Mouse (Mus musculus) heart, embryonic 14.5 days (tissue): ENCODE results near the gene Gm48551. TPM values are rescaled to one million over a fixed set of nuclear protein-coding genes. Genes with fewer than 3 reads are reported as not detected.
A peak's percentile ranks its signal among the peaks of the same experiment; 100 is the strongest.

Source experiments
- ATAC-seq: fragments of 200-750 bp; cut with Nextera tagmentation; 2 replicates; pipeline ENCODE4 v1.8.0; 2017; ENCODE audit warnings: low read depth, moderate TSS enrichment; ENCODE audit not compliant: insufficient number of reproducible peaks, insufficient read depth, low FRiP score
- H3K27ac ChIP-seq, 2 experiments: fragments of 200-500 bp in 1 of 2; fragments of 300-500 bp in 1 of 2; sonication (generic) in 1 of 2; replicated peaks in 1 of 2; 2 replicates each; pipeline ENCODE4 v1.5.1; 2012 to 2014; ENCODE audit warnings: low read depth in 2 of 2, low read length in 2 of 2, control low read depth in 1 of 2, mild to moderate bottlenecking in 1 of 2, mixed read lengths in 1 of 2; ENCODE audit not compliant: control insufficient read depth in 1 of 2, insufficient read depth in 1 of 2
- H3K27me3 ChIP-seq: fragments of 300-500 bp; sonication (generic); 2 replicates; pipeline ENCODE4 v1.6.1; 2014; ENCODE audit warnings: mild to moderate bottlenecking, low read length, control low read depth; ENCODE audit not compliant: control insufficient read depth, insufficient read depth
- H3K36me3 ChIP-seq: fragments of 300-500 bp; sonication (generic); 2 replicates; pipeline ENCODE4 v1.6.1; 2014; ENCODE audit warnings: mild to moderate bottlenecking, control low read depth, low read length, mixed read lengths; ENCODE audit not compliant: control insufficient read depth, insufficient read depth
- H3K4me1 ChIP-seq, 2 experiments: fragments of 200-500 bp in 1 of 2; fragments of 300-500 bp in 1 of 2; sonication (generic) in 1 of 2; 2 replicates each; pipeline ENCODE4 v1.6.1; 2012 to 2014; ENCODE audit warnings: low read length in 2 of 2, control low read depth in 1 of 2, mixed read lengths in 1 of 2; ENCODE audit not compliant: control insufficient read depth in 2 of 2, insufficient read depth in 2 of 2
- H3K4me2 ChIP-seq: fragments of 300-500 bp; sonication (generic); 2 replicates; pipeline ENCODE4 v1.6.1; 2014; ENCODE audit warnings: mild to moderate bottlenecking, low read length
- H3K4me3 ChIP-seq, 2 experiments: fragments of 200-500 bp in 1 of 2; fragments of 300-500 bp in 1 of 2; sonication (generic) in 1 of 2; 2 replicates each; pipeline ENCODE4 v1.5.1; 2012 to 2014; ENCODE audit warnings: low read length in 2 of 2, mild to moderate bottlenecking in 2 of 2, control low read depth in 1 of 2, low read depth in 1 of 2, moderate library complexity in 1 of 2; ENCODE audit not compliant: control insufficient read depth in 1 of 2, insufficient read depth in 1 of 2
- H3K9ac ChIP-seq: fragments of 300-500 bp; sonication (generic); 2 replicates; pipeline ENCODE4 v1.6.1; 2014; ENCODE audit warnings: mild to moderate bottlenecking, low read length
- H3K9me3 ChIP-seq: fragments of 300-500 bp; sonication (generic); 2 replicates; pipeline ENCODE4 v1.6.1; 2016; ENCODE audit warnings: low read length, control low read depth; ENCODE audit not compliant: control insufficient read depth
- WGBS: fragments of 180-500 bp; shearing (Covaris S2); extraction: QIAGEN DNeasy Blood & Tissue Kit; methylation state at CpG from one replicate; pipeline ENCODE4 v1.1.7; 2014; 5-methylcytosine and 5-hydroxymethylcytosine counted together
- polyA plus RNA-seq: library from polyadenylated mRNA; unstranded; fragments of >200 nt; fragmentation: Nextera tagmentation; extraction: Ambion mirVana; gene quantifications from 2 replicates; pipeline ENCODE4 v1.2.1, GENCODE M21; 2014

Gene Gm48551
- polyA plus RNA-seq, 1 experiment from 2014 or later = 1.7 TPM

- H3K4me3 ChIP-seq = 0 out of 4 replicates have a peak overlapping the region, but pooled peaks of 1 of the 2 experiments have one; percentile 16
Observed at GRCm38 (mm10) chr10:81432169-81432867, 48.1 kb downstream of the Gm48551 start.

DNA sequence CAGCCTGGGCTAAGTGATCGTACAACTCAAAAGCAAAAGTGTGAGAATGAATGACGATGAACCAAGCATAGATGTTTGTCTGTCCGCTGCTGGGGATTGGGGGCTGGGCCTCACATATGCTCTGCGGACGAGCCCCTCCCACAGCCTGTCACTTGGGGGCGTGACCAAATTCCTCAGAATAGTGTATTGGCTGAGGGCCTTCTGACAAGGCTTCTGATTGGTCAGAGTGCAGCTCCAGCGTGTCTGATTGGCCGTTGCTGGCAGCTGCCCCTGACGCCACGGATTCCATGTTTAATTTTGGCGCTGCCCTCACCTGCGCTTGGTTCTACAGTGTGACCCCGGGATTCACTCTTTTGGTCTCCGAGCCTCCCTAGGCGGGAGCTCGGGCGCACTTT lies 48.6 kb downstream of the Gm48551 start:
- no peaks in the 10 kb centered on the region for H3K9me3 ChIP-seq
- H3K4me2 ChIP-seq = peak overlapping the region; percentile 61
- H3K27ac ChIP-seq = 0 out of 4 replicates have a peak overlapping the region, but pooled peaks of 1 of the 2 experiments have one; percentile 19
- ATAC-seq = peak; percentile 66
- no peaks in the 10 kb centered on the region for H3K36me3 ChIP-seq
- H3K27me3 ChIP-seq = no peaks in the 10 kb centered on the region
- peaks cover 20 to 44% of the 10 kb centered on the region in 2 experiments for H3K4me1 ChIP-seq
- H3K4me3 ChIP-seq = peak overlapping the region in 1 of 2 experiments; percentile 16; a peak in 1 of 4 replicates
- peak overlapping the region; percentile 62; the same call in 1 of the 2 replicates for H3K9ac ChIP-seq
- 5% methylated on average over 17 of the region's 17 CpGs for WGBS

More at GRCm38 (mm10) chr10:81432169-81432867, 48.1 kb downstream of the Gm48551 start:
- Histone ChIP-seq H3K27ac (0 out of 4 replicates have a peak overlapping the region, but pooled peaks of 1 of the 2 experiments have one; percentile 19), H3K4me1 (peaks cover 22 to 46% of the 10 kb centered on the region in 2 experiments), H3K36me3 (no peaks in the 10 kb centered on the region), H3K4me2 (peak overlapping the region; percentile 61), H3K27me3 (no peaks in the 10 kb centered on the region), H3K9me3 (no peaks in the 10 kb centered on the region), H3K9ac (no peak overlapping the region)
- 64% methylated on average over 21 of the region's 21 CpGs for WGBS
- ATAC-seq = no peak

DNA sequence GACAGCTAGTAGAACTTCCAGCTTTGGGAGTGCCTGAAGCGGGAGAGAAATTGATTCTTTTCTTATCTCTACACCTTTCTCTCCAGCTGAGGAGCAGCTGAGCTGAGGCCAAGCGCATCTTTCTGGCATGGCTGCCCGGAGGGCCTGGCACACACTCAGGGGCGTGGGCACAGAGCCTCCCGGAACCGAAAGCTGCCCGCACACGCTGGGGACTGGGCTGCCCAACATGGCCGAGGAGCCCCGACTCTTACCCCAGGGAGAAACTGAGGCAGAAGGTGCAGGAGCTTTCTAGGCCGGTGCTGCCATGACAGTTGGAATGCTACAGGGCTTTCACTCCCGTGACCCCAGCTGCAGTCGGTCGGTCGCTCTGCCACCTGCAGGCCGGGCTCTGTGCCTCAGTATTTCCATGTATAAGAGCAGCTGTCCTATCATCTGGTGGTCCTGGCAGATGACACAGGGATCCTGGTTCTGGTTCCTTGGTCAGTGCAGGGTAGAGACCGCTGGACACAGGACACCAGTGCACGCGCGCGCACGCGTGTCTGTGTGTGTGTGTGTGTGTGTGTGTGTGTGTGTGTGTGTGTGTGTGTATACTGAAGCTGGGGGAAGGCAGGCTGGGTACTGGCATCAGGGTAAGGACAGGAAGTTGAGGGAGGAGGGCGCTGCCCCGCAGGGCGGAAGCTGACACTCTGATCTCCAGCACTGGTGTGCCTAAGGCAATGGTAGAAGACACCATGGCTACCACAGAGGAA lies 49.4 kb downstream of the Gm48551 start:
- Histone ChIP-seq H3K4me2 (peak overlapping the region; percentile 61; the same call in 1 of the 2 replicates), H3K9me3 (no peaks in the 10 kb centered on the region), H3K27ac (no peak overlapping the region), H3K4me1 (peaks cover 20 to 44% of the 10 kb centered on the region in 2 experiments), H3K36me3 (no peaks in the 10 kb centered on the region), H3K9ac (peak overlapping the region; percentile 62; the same call in 1 of the 2 replicates), H3K27me3 (no peaks in the 10 kb centered on the region), H3K4me3 (no peak overlapping the region; a peak in 1 of 4 replicates)
- WGBS = 75% methylated on average over 24 of the region's 26 CpGs
- ATAC-seq = no peak

GRCm38 (mm10) chr10:81434361-81435263 lies 50.3 kb downstream of the Gm48551 start:
- no peaks in the 10 kb centered on the region for H3K9me3 ChIP-seq
- WGBS = 46% methylated on average over 15 of the region's 15 CpGs
- no peak for ATAC-seq
- no peak overlapping the region for H3K4me3 ChIP-seq
- peaks cover 16 to 39% of the 10 kb centered on the region in 2 experiments for H3K4me1 ChIP-seq
- H3K36me3 ChIP-seq = no peaks in the 10 kb centered on the region
- no peaks in the 10 kb centered on the region for H3K27me3 ChIP-seq
- no peak overlapping the region for H3K4me2 ChIP-seq
- H3K27ac ChIP-seq = no peak overlapping the region
- H3K9ac ChIP-seq = 0 out of 2 replicates have a peak overlapping the region, but pooled peaks have one; percentile 32

- Histone ChIP-seq H3K36me3 (no peaks in the 10 kb centered on the region), H3K27me3 (no peaks in the 10 kb centered on the region), H3K4me1 (peaks cover 14 to 36% of the 10 kb centered on the region in 2 experiments), H3K4me2 (no peak overlapping the region), H3K9me3 (no peaks in the 10 kb centered on the region), H3K4me3 (no peak overlapping the region), H3K9ac (0 out of 2 replicates have a peak overlapping the region, but pooled peaks have one; percentile 32), H3K27ac (no peak overlapping the region)
- WGBS = 70% methylated on average over 3 of the region's 3 CpGs
- ATAC-seq = no peak
Observed at GRCm38 (mm10) chr10:81435436-81435835, 51.2 kb downstream of the Gm48551 start.

GRCm38 (mm10) chr10:81441019-81441418 lies 56.8 kb downstream of the Gm48551 start:
- no peak overlapping the region for H3K4me2 ChIP-seq
- H3K27ac ChIP-seq = no peak overlapping the region
- 0 out of 2 replicates have a peak, but pooled peaks cover 8% of the 10 kb centered on the region for H3K27me3 ChIP-seq
- H3K36me3 ChIP-seq = no peaks in the 10 kb centered on the region
- no peak overlapping the region for H3K9ac ChIP-seq
- no peaks in the 10 kb centered on the region for H3K4me1 ChIP-seq
- no peak overlapping the region for H3K4me3 ChIP-seq
- H3K9me3 ChIP-seq = no peaks in the 10 kb centered on the region
- ATAC-seq = no peak
